Mouse (Mus musculus) forebrain, embryonic 11.5 days (tissue): Measurements from ENCODE around the gene Parn. TPM values are rescaled to one million over a fixed set of nuclear protein-coding genes. Genes with fewer than 3 reads are reported as not detected.

ENCODE experiments used
- ATAC-seq: fragments of 200-750 bp; cut with Nextera tagmentation; replicated peaks from 2 replicates; pipeline ENCODE4 v1.8.0; 2017; ENCODE audit warnings: moderate TSS enrichment; ENCODE audit not compliant: low FRiP score
- DNase-seq: peaks from one replicate; pipeline ENCODE4 v3.0.0-alpha.2; 2017; ENCODE audit warnings: low spot score
- H3K27ac ChIP-seq: fragments of 300-500 bp; sonication (generic); 2 replicates; pipeline ENCODE4 v1.5.1; 2014; ENCODE audit warnings: low read depth, low read length
- H3K27me3 ChIP-seq: fragments of 300-500 bp; sonication (generic); 2 replicates; pipeline ENCODE4 v1.6.1; 2014; ENCODE audit warnings: mild to moderate bottlenecking, low read length, mixed read lengths; ENCODE audit not compliant: control insufficient read depth, insufficient read depth
- H3K36me3 ChIP-seq: fragments of 300-500 bp; sonication (generic); 2 replicates; pipeline ENCODE4 v1.6.1; 2014; ENCODE audit warnings: mild to moderate bottlenecking, low read length, moderate library complexity, mixed read lengths; ENCODE audit not compliant: control insufficient read depth, insufficient read depth
- H3K4me1 ChIP-seq: fragments of 300-500 bp; sonication (generic); replicated peaks from 2 replicates; pipeline ENCODE4 v1.6.1; 2014; ENCODE audit warnings: low read length, mixed read lengths; ENCODE audit not compliant: control insufficient read depth, insufficient read depth
- H3K4me2 ChIP-seq: fragments of 300-500 bp; sonication (generic); 2 replicates; pipeline ENCODE4 v1.6.1; 2014; ENCODE audit warnings: low read depth, mild to moderate bottlenecking, low read length, moderate library complexity, mixed read lengths; ENCODE audit not compliant: severe bottlenecking
- H3K4me3 ChIP-seq: fragments of 300-500 bp; sonication (generic); 2 replicates; pipeline ENCODE4 v1.5.1; 2014; ENCODE audit warnings: low read depth, low read length
- H3K9ac ChIP-seq: fragments of 300-500 bp; sonication (generic); 2 replicates; pipeline ENCODE4 v1.6.1; 2014; ENCODE audit warnings: low read length
- H3K9me3 ChIP-seq: fragments of 300-500 bp; sonication (generic); 2 replicates; pipeline ENCODE4 v1.6.1; 2016; ENCODE audit warnings: low read length, mixed read lengths; ENCODE audit not compliant: control insufficient read depth
- WGBS: fragments of 180-500 bp; shearing (Covaris S2); extraction: QIAGEN DNeasy Blood & Tissue Kit; methylation state at CpG from one replicate; pipeline ENCODE4 v1.1.7; 2014; 5-methylcytosine and 5-hydroxymethylcytosine counted together
- polyA plus RNA-seq: library from polyadenylated mRNA; unstranded; fragments of >200 nt; fragmentation: Nextera tagmentation; extraction: Ambion mirVana; gene quantifications from 2 replicates; pipeline ENCODE4 v1.2.1, GENCODE M21; 2014

Parn gene
- polyA plus RNA-seq, 1 experiment from 2014 or later: 44.1 TPM

- Histone ChIP-seq H3K4me3 (no peak overlapping the region), H3K27ac (no peak overlapping the region), H3K4me1 (no peaks in the 10 kb centered on the region), H3K36me3 (no peaks in the 10 kb centered on the region; the same call in 1 of the 2 replicates), H3K4me2 (no peak overlapping the region), H3K27me3 (no peaks in the 10 kb centered on the region), H3K9me3 (no peaks in the 10 kb centered on the region), H3K9ac (no peak overlapping the region)
- ATAC-seq (no peak), DNase-seq (no peak)
- 80% methylated on average over 13 of the region's 13 CpGs for WGBS
These were observed 129.6 kb downstream of the Parn start for GRCm38 (mm10) chr16:13538213-13538932.

GRCm38 (mm10) chr16:13536404-13536803 lies 131.6 kb downstream of the Parn start:
- H3K4me2 ChIP-seq: no peak overlapping the region
- DNase-seq: no peak
- H3K9ac ChIP-seq: no peak overlapping the region
- no peaks in the 10 kb centered on the region for H3K9me3 ChIP-seq
- H3K4me3 ChIP-seq: no peak overlapping the region
- no peaks in the 10 kb centered on the region for H3K4me1 ChIP-seq
- H3K27ac ChIP-seq: no peak overlapping the region
- no peaks in the 10 kb centered on the region for H3K27me3 ChIP-seq
- no peak for ATAC-seq
- 90% methylated on average over 7 of the region's 7 CpGs for WGBS
- H3K36me3 ChIP-seq: no peaks in the 10 kb centered on the region; the same call in 1 of the 2 replicates

GRCm38 (mm10) chr16:13535856-13536255 lies 132.1 kb downstream of the Parn start:
- Histone ChIP-seq H3K4me2 (no peak overlapping the region), H3K27me3 (no peaks in the 10 kb centered on the region), H3K4me1 (no peaks in the 10 kb centered on the region), H3K27ac (no peak overlapping the region), H3K4me3 (no peak overlapping the region), H3K9me3 (no peaks in the 10 kb centered on the region), H3K9ac (no peak overlapping the region), H3K36me3 (no peaks in the 10 kb centered on the region; the same call in 1 of the 2 replicates)
- DNase-seq: no peak
- no peak for ATAC-seq
- 89% methylated on average over 12 of the region's 12 CpGs for WGBS

GRCm38 (mm10) chr16:13532840-13533239 lies 135.1 kb downstream of the Parn start:
- no peak overlapping the region for H3K27ac ChIP-seq
- H3K27me3 ChIP-seq: no peaks in the 10 kb centered on the region
- DNase-seq (no peak), ATAC-seq (no peak)
- no peak overlapping the region for H3K4me2 ChIP-seq
- no peak overlapping the region for H3K9ac ChIP-seq
- H3K9me3 ChIP-seq: no peaks in the 10 kb centered on the region
- H3K36me3 ChIP-seq: no peaks in the 10 kb centered on the region
- H3K4me3 ChIP-seq: no peak overlapping the region
- no peaks in the 10 kb centered on the region for H3K4me1 ChIP-seq

- Histone ChIP-seq H3K4me3 (no peak overlapping the region), H3K4me1 (no peaks in the 10 kb centered on the region), H3K4me2 (no peak overlapping the region), H3K36me3 (no peaks in the 10 kb centered on the region), H3K27ac (no peak overlapping the region), H3K9me3 (no peaks in the 10 kb centered on the region), H3K9ac (no peak overlapping the region), H3K27me3 (no peaks in the 10 kb centered on the region)
- DNase-seq (no peak), ATAC-seq (no peak)
- WGBS: 87% methylated on average over 5 of the region's 5 CpGs
These were observed 136.7 kb downstream of the Parn start for GRCm38 (mm10) chr16:13531279-13531678.

GRCm38 (mm10) chr16:13521359-13521758 lies 146.6 kb downstream of the Parn start:
- 77% methylated on average over 6 of the region's 6 CpGs for WGBS
- Histone ChIP-seq H3K4me3 (no peak overlapping the region), H3K36me3 (no peaks in the 10 kb centered on the region), H3K9ac (no peak overlapping the region), H3K27ac (no peak overlapping the region), H3K27me3 (no peaks in the 10 kb centered on the region), H3K4me1 (no peaks in the 10 kb centered on the region), H3K9me3 (no peaks in the 10 kb centered on the region), H3K4me2 (no peak overlapping the region)
- ATAC-seq: no peak
- no peak for DNase-seq

GRCm38 (mm10) chr16:13520301-13520700 lies 147.7 kb downstream of the Parn start:
- WGBS: 92% methylated on average over 6 of the region's 6 CpGs

GRCm38 (mm10) chr16:13516214-13516613 lies 151.8 kb downstream of the Parn start:
- H3K4me2 ChIP-seq: no peak overlapping the region
- no peaks in the 10 kb centered on the region for H3K36me3 ChIP-seq
- no peak overlapping the region for H3K4me3 ChIP-seq
- H3K4me1 ChIP-seq: no peaks in the 10 kb centered on the region
- no peak overlapping the region for H3K27ac ChIP-seq
- 40% methylated on average over 3 of the region's 3 CpGs for WGBS
- DNase-seq (no peak), ATAC-seq (no peak)
- H3K9me3 ChIP-seq: no peaks in the 10 kb centered on the region
- H3K9ac ChIP-seq: no peak overlapping the region
- H3K27me3 ChIP-seq: no peaks in the 10 kb centered on the region

More at GRCm38 (mm10) chr16:13520301-13520700, 147.7 kb downstream of the Parn start:
- Histone ChIP-seq H3K4me3 (no peak overlapping the region), H3K27me3 (no peaks in the 10 kb centered on the region), H3K4me1 (no peaks in the 10 kb centered on the region), H3K9me3 (no peaks in the 10 kb centered on the region), H3K27ac (no peak overlapping the region), H3K4me2 (no peak overlapping the region), H3K9ac (no peak overlapping the region), H3K36me3 (no peaks in the 10 kb centered on the region)
- DNase-seq: no peak
- no peak for ATAC-seq

- Histone ChIP-seq H3K36me3 (no peaks in the 10 kb centered on the region), H3K27me3 (no peaks in the 10 kb centered on the region), H3K4me3 (no peak overlapping the region), H3K9me3 (no peaks in the 10 kb centered on the region), H3K4me2 (no peak overlapping the region), H3K27ac (no peak overlapping the region), H3K9ac (no peak overlapping the region), H3K4me1 (no peaks in the 10 kb centered on the region)
- 96% methylated on average over 7 of the region's 7 CpGs for WGBS
- no peak for ATAC-seq
- no peak for DNase-seq
These were observed 152.4 kb downstream of the Parn start for GRCm38 (mm10) chr16:13515524-13515923.
